Mouse (Mus musculus) c-Kit-positive CD71-negative TER-119-negative erythroid progenitor cells, embryonic 14.5 days (primary cell): ENCODE measurements around the gene Appl2.

ENCODE experiments used
- DNase-seq: peaks from one replicate; pipeline ENCODE4 v3.0.0-alpha.2; 2013; ENCODE audit warnings: low read depth

Gene Appl2

GRCm38 (mm10) chr10:83565449-83566441 is 82.8 kb downstream of the Appl2 start:
- peak; percentile 16 for DNase-seq

GRCm38 (mm10) chr10:83563005-83563404 is 85.5 kb downstream of the Appl2 start:
- no peak for DNase-seq
